Mouse (Mus musculus) skeletal muscle tissue, postnatal 0 days (tissue): ENCODE data around the gene Smim17. TPM values are rescaled to one million over a fixed set of nuclear protein-coding genes. Genes with fewer than 3 reads are reported as not detected.

Experiments used
- polyA plus RNA-seq: library from polyadenylated mRNA; unstranded; fragments of >200 nt; fragmentation: Nextera tagmentation; extraction: Ambion mirVana; gene quantifications from 2 replicates; pipeline ENCODE4 v1.2.1, GENCODE M21; 2015

The Smim17 gene
- not detected in 2 replicates for polyA plus RNA-seq

GRCm38 (mm10) chr7:6397996-6398975 lies at the start of gene Smim17:
Gene Smim17, plus strand, starts transcription at chr7:6398715.

DNA sequence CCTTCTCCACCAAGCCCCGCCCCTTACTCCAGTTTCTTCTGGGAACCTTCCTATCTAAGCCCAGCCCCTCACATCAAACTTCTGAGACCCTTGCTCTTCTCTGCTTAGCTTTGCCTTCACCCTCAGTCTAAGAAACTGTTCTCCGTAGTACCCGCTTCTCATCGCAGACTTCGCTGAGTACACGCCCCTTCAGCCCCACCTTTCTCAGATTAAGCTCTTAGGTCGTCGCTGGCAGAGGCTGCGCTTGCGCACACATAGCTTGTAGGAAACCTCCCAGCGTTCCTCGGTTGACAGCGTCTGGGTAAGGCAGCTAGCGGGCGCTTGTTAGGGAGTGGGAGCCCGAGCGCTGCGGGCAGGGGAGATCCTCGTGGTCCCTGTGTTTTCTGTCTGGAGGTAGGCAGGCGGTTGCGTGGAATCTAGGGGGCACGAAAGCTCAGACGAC lies 35.4 kb upstream of the Smim17 start, which contains the start of gene Zfp78:
TSS of gene Zfp78 (plus strand) at position 234 of the 442 bp plus-strand sequence.

DNA sequence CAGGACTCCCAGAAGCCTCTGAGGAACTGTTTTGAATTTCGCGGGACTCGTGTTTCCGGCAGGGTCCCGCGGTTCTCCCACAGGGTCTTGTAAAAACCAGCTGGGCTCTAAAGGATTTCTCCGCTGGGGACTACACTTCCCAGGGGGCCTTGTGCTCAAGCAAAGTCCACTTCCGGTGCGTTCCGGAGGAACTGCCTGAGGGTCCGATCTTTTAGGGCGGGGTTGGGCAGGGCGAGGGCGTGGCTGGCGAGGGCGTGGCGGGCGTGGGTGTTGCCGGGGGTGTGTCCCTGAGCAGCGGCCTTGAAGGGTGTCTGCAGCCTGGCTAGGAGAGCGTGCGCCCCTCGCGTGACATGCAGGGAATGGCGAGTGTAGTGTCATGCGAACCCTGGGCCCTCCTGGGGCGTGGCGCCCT lies 15.5 kb upstream of the Smim17 start, which contains the start of gene Zfp28:
TSS of gene Zfp28 (plus strand) at position 252 of the 412 bp plus-strand sequence.

GRCm38 (mm10) chr7:6410043-6410442 lies 11.5 kb downstream of the Smim17 start, which contains the start of gene Gm20715:
Gene Gm20715, plus strand, starts transcription at chr7:6410277.

DNA sequence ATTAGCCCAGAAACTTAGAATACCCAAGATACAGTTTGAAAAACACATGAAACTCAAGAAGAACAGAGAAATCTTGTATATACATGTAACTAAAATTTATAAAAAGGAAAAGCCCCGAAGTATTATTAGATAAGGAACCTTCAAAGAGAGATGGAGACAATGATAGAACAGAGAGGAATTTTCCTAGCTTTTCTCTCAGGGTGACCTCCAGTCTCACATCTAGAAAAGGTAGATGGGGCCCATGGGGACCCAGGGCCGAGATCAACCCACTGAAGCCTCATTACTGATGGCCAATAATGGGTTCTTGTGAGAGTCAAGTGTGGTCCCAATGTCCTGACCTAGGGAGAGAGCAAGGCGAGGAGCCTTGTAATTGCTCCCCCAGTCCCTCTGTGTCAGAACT lies 39.9 kb downstream of the Smim17 start, which contains the start of gene Olfr1344:
TSS of gene Olfr1344 (plus strand) at position 301 of the 400 bp plus-strand sequence.

GRCm38 (mm10) chr7:6455868-6456267 lies 57.4 kb downstream of the Smim17 start, which contains the start of gene Olfr1336:
Gene Olfr1336, plus strand, starts transcription at chr7:6456168.

GRCm38 (mm10) chr7:6466951-6467350 lies 68.4 kb downstream of the Smim17 start, which contains the start of gene Olfr1346:
Gene Olfr1346, plus strand, starts transcription at chr7:6467101.

Other genes starting within 250 kb of the Smim17 start
- gene Zfp787, start 242.7 kb upstream of the Smim17 start, polyA plus RNA-seq: 43.3 and 47.8 TPM in 2 replicates
- gene Zfp444, start 226.5 kb upstream of the Smim17 start, polyA plus RNA-seq: 19.3 and 22.9 TPM in 2 replicates
- gene Galp, start 201.6 kb upstream of the Smim17 start, polyA plus RNA-seq: not detected in 2 replicates
- gene Zscan5b, start 176.4 kb upstream of the Smim17 start, polyA plus RNA-seq: not detected in 2 replicates
- not detected in 2 replicates for gene Epp13, start 146.0 kb upstream of the Smim17 start, polyA plus RNA-seq
- gene Zfp667, start 112.1 kb upstream of the Smim17 start, polyA plus RNA-seq: 7.5 and 11.8 TPM in 2 replicates
- 1.4 and 2.3 TPM in 2 replicates for gene Zfp583, start 67.4 kb upstream of the Smim17 start, polyA plus RNA-seq
- gene Gm3854, start 55.0 kb upstream of the Smim17 start, polyA plus RNA-seq: 0.18 and 0.34 TPM in 2 replicates
- 0.63 and 1.4 TPM in 2 replicates for gene Zfp78, start 35.4 kb upstream of the Smim17 start, polyA plus RNA-seq
- gene Zfp28, start 15.4 kb upstream of the Smim17 start, polyA plus RNA-seq: 6.1 and 6.8 TPM in 2 replicates
- gene Gm20715, start 11.6 kb downstream of the Smim17 start, polyA plus RNA-seq: not detected in 2 replicates
- gene Olfr1344, start 40.0 kb downstream of the Smim17 start, polyA plus RNA-seq: not detected in 2 replicates
- not detected in 2 replicates for gene Olfr1336, start 57.5 kb downstream of the Smim17 start, polyA plus RNA-seq
- not detected in 2 replicates for gene Olfr1346, start 68.4 kb downstream of the Smim17 start, polyA plus RNA-seq
- not detected in 2 replicates for gene Olfr5, start 88.2 kb downstream of the Smim17 start, polyA plus RNA-seq
- gene Olfr1347, start 101.0 kb downstream of the Smim17 start, polyA plus RNA-seq: not detected in 2 replicates
- not detected in 2 replicates for gene Olfr1348, start 110.0 kb downstream of the Smim17 start, polyA plus RNA-seq
- not detected in 2 replicates for gene Olfr1349, start 124.2 kb downstream of the Smim17 start, polyA plus RNA-seq
- not detected in 2 replicates for gene Olfr1350, start 166.1 kb downstream of the Smim17 start, polyA plus RNA-seq